Mouse (Mus musculus): Measurements from ENCODE around the gene Pdyn. TPM values are rescaled to one million over a fixed set of nuclear protein-coding genes. Genes with fewer than 3 reads are reported as not detected.

Pdyn gene
- 33.9 TPM for polyA plus RNA-seq (2015; fragmentation: Illumina TruSeq; extraction: RNeasy Lipid Tissue Mini Kit (QIAGEN cat#74804); ENCODE audit: low read depth, low replicate concordance)

DNA sequence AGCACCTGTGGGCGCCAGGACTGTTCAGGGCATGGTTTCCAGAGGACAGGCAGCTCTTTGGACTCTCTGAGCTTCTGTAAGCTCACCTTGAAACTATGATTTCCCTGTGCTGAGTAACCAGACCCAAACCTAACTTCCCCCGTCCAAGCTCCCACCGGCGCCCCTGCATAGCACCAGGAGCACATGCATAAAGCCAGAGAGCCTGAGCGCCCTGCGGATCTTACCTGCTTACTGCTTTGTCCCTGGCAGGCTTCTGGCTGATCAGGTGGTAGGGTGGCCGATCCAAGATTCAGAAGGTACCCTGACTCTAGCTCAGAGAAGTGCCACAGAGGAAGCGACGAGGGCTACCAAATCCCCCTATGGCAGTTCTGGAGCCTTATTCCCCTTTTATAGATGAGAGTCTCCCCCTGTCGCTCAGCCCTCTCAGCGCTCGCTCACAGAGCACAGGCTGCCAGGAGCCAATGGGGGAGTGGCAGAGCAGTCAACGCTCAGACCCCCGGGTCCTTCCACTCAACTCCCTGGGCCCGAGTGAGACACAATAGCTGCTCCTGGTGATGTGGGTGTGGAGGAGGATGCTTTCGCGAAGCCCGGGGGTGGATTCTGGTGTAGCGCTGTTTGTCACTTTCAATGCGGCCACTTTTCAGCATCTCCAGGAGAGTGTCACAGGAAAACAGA, at the start of gene Pdyn:
TSS of gene Pdyn (minus strand) at position 361 of the 675 bp plus-strand sequence.

Other genes starting within 250 kb of the Pdyn start
- not detected for gene F830045P16Rik, start 163.2 kb downstream of the Pdyn start, polyA plus RNA-seq (2015; fragmentation: Illumina TruSeq; extraction: RNeasy Lipid Tissue Mini Kit (QIAGEN cat#74804); ENCODE audit: low read depth, low replicate concordance)
- gene Sirpa, start 107.0 kb downstream of the Pdyn start, polyA plus RNA-seq (2015; fragmentation: Illumina TruSeq; extraction: RNeasy Lipid Tissue Mini Kit (QIAGEN cat#74804); ENCODE audit: low read depth, low replicate concordance): 277 TPM
- gene Stk35, start 100.7 kb upstream of the Pdyn start, polyA plus RNA-seq (2015; fragmentation: Illumina TruSeq; extraction: RNeasy Lipid Tissue Mini Kit (QIAGEN cat#74804); ENCODE audit: low read depth, low replicate concordance): 15.3 TPM